Mouse (Mus musculus): ENCODE results near the gene Gm45713. TPM values are rescaled to one million over a fixed set of nuclear protein-coding genes. Genes with fewer than 3 reads are reported as not detected.
A peak's percentile ranks its signal among the peaks of the same experiment; 100 is the strongest.

Gm45713 gene
- polyA plus RNA-seq, 1 experiment from 2014 or later: 0.72 TPM

GRCm38 (mm10) chr7:45144368-45145174, 8.5 kb upstream of the Gm45713 start:
- Histone ChIP-seq H3K4me2 (ENCODE audit: low read length) (no peak overlapping the region), H3K9me3 (ENCODE audit: control insufficient read depth, low read length) (no peaks in the 10 kb centered on the region), H3K4me3 (ENCODE audit: low read depth, low read length) (no peak overlapping the region), H3K36me3 (ENCODE audit: control insufficient read depth, insufficient read depth, low read length) (peaks cover 63% of the 10 kb centered on the region), H3K4me1 (replicated peaks; ENCODE audit: control insufficient read depth, insufficient read depth, low read length) (no peaks in the 10 kb centered on the region), H3K9ac (ENCODE audit: low read length) (no peak overlapping the region), H3K27me3 (replicated peaks; ENCODE audit: control insufficient read depth, insufficient read depth, low read length) (no peaks in the 10 kb centered on the region), H3K27ac (ENCODE audit: low read depth) (no peak overlapping the region)
- DNase-seq (ENCODE audit: low spot score) (no peak), ATAC-seq (replicated peaks; ENCODE audit: low FRiP score, low TSS enrichment, low read depth) (no peak)
- WGBS: 86% methylated on average over 13 of the region's 13 CpGs

- 84% methylated on average over 5 of the region's 5 CpGs for WGBS
- no peaks in the 10 kb centered on the region for H3K27me3 ChIP-seq (replicated peaks; ENCODE audit: control insufficient read depth, insufficient read depth, low read length)
- no peaks in the 10 kb centered on the region for H3K9me3 ChIP-seq (ENCODE audit: control insufficient read depth, low read length)
- H3K36me3 ChIP-seq (ENCODE audit: control insufficient read depth, insufficient read depth, low read length): peaks cover 48% of the 10 kb centered on the region
- ATAC-seq (replicated peaks; ENCODE audit: low FRiP score, low TSS enrichment, low read depth) (no peak), DNase-seq (ENCODE audit: low spot score) (no peak)
- H3K4me1 ChIP-seq (replicated peaks; ENCODE audit: control insufficient read depth, insufficient read depth, low read length): no peaks in the 10 kb centered on the region
- H3K4me3 ChIP-seq (ENCODE audit: low read depth, low read length): no peak overlapping the region
- H3K4me2 ChIP-seq (ENCODE audit: low read length): no peak overlapping the region
- no peak overlapping the region for H3K27ac ChIP-seq (ENCODE audit: low read depth)
- no peak overlapping the region for H3K9ac ChIP-seq (ENCODE audit: low read length)
Observed at GRCm38 (mm10) chr7:45141914-45142313, 5.9 kb upstream of the Gm45713 start.

- no peak overlapping the region for H3K27ac ChIP-seq (ENCODE audit: low read depth)
- H3K9ac ChIP-seq (ENCODE audit: low read length): no peak overlapping the region
- no peak overlapping the region for H3K4me2 ChIP-seq (ENCODE audit: low read length)
- H3K4me3 ChIP-seq (ENCODE audit: low read depth, low read length): no peak overlapping the region
- H3K9me3 ChIP-seq (ENCODE audit: control insufficient read depth, low read length): no peaks in the 10 kb centered on the region
- no peaks in the 10 kb centered on the region for H3K4me1 ChIP-seq (replicated peaks; ENCODE audit: control insufficient read depth, insufficient read depth, low read length)
- 97% methylated on average over 3 of the region's 3 CpGs for WGBS
- no peaks in the 10 kb centered on the region for H3K27me3 ChIP-seq (replicated peaks; ENCODE audit: control insufficient read depth, insufficient read depth, low read length)
- DNase-seq (ENCODE audit: low spot score): no peak
- no peak for ATAC-seq (replicated peaks; ENCODE audit: low FRiP score, low TSS enrichment, low read depth)
- H3K36me3 ChIP-seq (ENCODE audit: control insufficient read depth, insufficient read depth, low read length): peaks cover 42% of the 10 kb centered on the region
Observed at GRCm38 (mm10) chr7:45141319-45141718, 5.3 kb upstream of the Gm45713 start.

GRCm38 (mm10) chr7:45139904-45140723, 4.1 kb upstream of the Gm45713 start:
- Histone ChIP-seq H3K36me3 (ENCODE audit: control insufficient read depth, insufficient read depth, low read length) (peaks cover 30% of the 10 kb centered on the region), H3K27ac (ENCODE audit: low read depth) (no peak overlapping the region), H3K4me2 (ENCODE audit: low read length) (no peak overlapping the region), H3K9ac (ENCODE audit: low read length) (no peak overlapping the region), H3K27me3 (replicated peaks; ENCODE audit: control insufficient read depth, insufficient read depth, low read length) (no peaks in the 10 kb centered on the region), H3K9me3 (ENCODE audit: control insufficient read depth, low read length) (no peaks in the 10 kb centered on the region), H3K4me1 (replicated peaks; ENCODE audit: control insufficient read depth, insufficient read depth, low read length) (no peaks in the 10 kb centered on the region), H3K4me3 (ENCODE audit: low read depth, low read length) (no peak overlapping the region)
- 61% methylated on average over 8 of the region's 8 CpGs for WGBS
- DNase-seq (ENCODE audit: low spot score) (no peak), ATAC-seq (replicated peaks; ENCODE audit: low FRiP score, low TSS enrichment, low read depth) (no peak)

GRCm38 (mm10) chr7:45138403-45138802, 2.4 kb upstream of the Gm45713 start:
- no peak for DNase-seq (ENCODE audit: low spot score)
- H3K4me3 ChIP-seq (ENCODE audit: low read depth, low read length): no peak overlapping the region
- no peaks in the 10 kb centered on the region for H3K4me1 ChIP-seq (replicated peaks; ENCODE audit: control insufficient read depth, insufficient read depth, low read length)
- WGBS: 84% methylated on average over 1 of the region's 1 CpGs
- no peak for ATAC-seq (replicated peaks; ENCODE audit: low FRiP score, low TSS enrichment, low read depth)
- peaks cover 13% of the 10 kb centered on the region for H3K36me3 ChIP-seq (ENCODE audit: control insufficient read depth, insufficient read depth, low read length)
- H3K4me2 ChIP-seq (ENCODE audit: low read length): no peak overlapping the region
- H3K27ac ChIP-seq (ENCODE audit: low read depth): no peak overlapping the region
- no peaks in the 10 kb centered on the region for H3K27me3 ChIP-seq (replicated peaks; ENCODE audit: control insufficient read depth, insufficient read depth, low read length)
- H3K9ac ChIP-seq (ENCODE audit: low read length): no peak overlapping the region
- no peaks in the 10 kb centered on the region for H3K9me3 ChIP-seq (ENCODE audit: control insufficient read depth, low read length)

GRCm38 (mm10) chr7:45137171-45138006, 1.4 kb upstream of the Gm45713 start:
- Histone ChIP-seq H3K36me3 (ENCODE audit: control insufficient read depth, insufficient read depth, low read length) (peaks cover 10% of the 10 kb centered on the region), H3K4me1 (replicated peaks; ENCODE audit: control insufficient read depth, insufficient read depth, low read length) (no peaks in the 10 kb centered on the region), H3K27me3 (replicated peaks; ENCODE audit: control insufficient read depth, insufficient read depth, low read length) (no peaks in the 10 kb centered on the region), H3K9me3 (ENCODE audit: control insufficient read depth, low read length) (no peaks in the 10 kb centered on the region), H3K4me3 (ENCODE audit: low read depth, low read length) (no peak overlapping the region), H3K4me2 (ENCODE audit: low read length) (no peak overlapping the region), H3K9ac (ENCODE audit: low read length) (no peak overlapping the region), H3K27ac (ENCODE audit: low read depth) (no peak overlapping the region)
- ATAC-seq (replicated peaks; ENCODE audit: low FRiP score, low TSS enrichment, low read depth): no peak
- DNase-seq (ENCODE audit: low spot score): no peak
- WGBS: 72% methylated on average over 12 of the region's 12 CpGs

GRCm38 (mm10) chr7:45135370-45135769, 661 bp downstream of the Gm45713 start:
- Histone ChIP-seq H3K4me2 (ENCODE audit: low read length) (peak overlapping the region; percentile 68), H3K4me1 (replicated peaks; ENCODE audit: control insufficient read depth, insufficient read depth, low read length) (no peaks in the 10 kb centered on the region), H3K9me3 (ENCODE audit: control insufficient read depth, low read length) (no peaks in the 10 kb centered on the region), H3K27me3 (replicated peaks; ENCODE audit: control insufficient read depth, insufficient read depth, low read length) (no peaks in the 10 kb centered on the region), H3K27ac (ENCODE audit: low read depth) (no peak overlapping the region), H3K4me3 (ENCODE audit: low read depth, low read length) (peak overlapping the region; percentile 57; the same call in 1 of the 2 replicates), H3K36me3 (ENCODE audit: control insufficient read depth, insufficient read depth, low read length) (no peaks in the 10 kb centered on the region), H3K9ac (ENCODE audit: low read length) (peak overlapping the region; percentile 52)
- no peak for DNase-seq (ENCODE audit: low spot score)
- ATAC-seq (replicated peaks; ENCODE audit: low FRiP score, low TSS enrichment, low read depth): no peak
- 73% methylated on average over 3 of the region's 3 CpGs for WGBS

GRCm38 (mm10) chr7:45134544-45135026, 1.4 kb downstream of the Gm45713 start:
- Histone ChIP-seq H3K9me3 (ENCODE audit: control insufficient read depth, low read length) (no peaks in the 10 kb centered on the region), H3K36me3 (ENCODE audit: control insufficient read depth, insufficient read depth, low read length) (no peaks in the 10 kb centered on the region), H3K27ac (ENCODE audit: low read depth) (no peak overlapping the region), H3K9ac (ENCODE audit: low read length) (no peak overlapping the region), H3K27me3 (replicated peaks; ENCODE audit: control insufficient read depth, insufficient read depth, low read length) (no peaks in the 10 kb centered on the region), H3K4me2 (ENCODE audit: low read length) (no peak overlapping the region), H3K4me1 (replicated peaks; ENCODE audit: control insufficient read depth, insufficient read depth, low read length) (peaks cover 5% of the 10 kb centered on the region), H3K4me3 (ENCODE audit: low read depth, low read length) (no peak overlapping the region)
- DNase-seq (ENCODE audit: low spot score) (no peak), ATAC-seq (replicated peaks; ENCODE audit: low FRiP score, low TSS enrichment, low read depth) (peak; percentile 24; the same call in 1 of the 2 replicates)
- WGBS: 14% methylated on average over 12 of the region's 12 CpGs

Data from intestine, embryonic 14.5 days (tissue).